Mouse (Mus musculus): ENCODE data around the gene Tatdn3. TPM values are rescaled to one million over a fixed set of nuclear protein-coding genes. Genes with fewer than 3 reads are reported as not detected.

Gene Tatdn3
- polyA plus RNA-seq, 1 experiment from 2014 or later: 14.7 TPM

- Histone ChIP-seq H3K9me3 (0 out of 2 replicates have a peak, but pooled peaks cover 4% of the 10 kb centered on the region), H3K27me3 (no peaks in the 10 kb centered on the region), H3K4me1 (no peaks in the 10 kb centered on the region), H3K9ac (no peak overlapping the region), H3K4me2 (no peak overlapping the region), H3K36me3 (no peaks in the 10 kb centered on the region), H3K27ac (no peak overlapping the region), H3K4me3 (no peak overlapping the region)
- ATAC-seq (ENCODE audit: borderline replicate concordance, extremely low read depth, low FRiP score, low TSS enrichment): no peak
- WGBS: 63% methylated on average over 6 of the region's 6 CpGs
These were observed 66.3 kb downstream of the Tatdn3 start for GRCm38 (mm10) chr1:190996346-190996877.

Other genes starting within 250 kb of the Tatdn3 start
- gene Rps6kc1, start 151.2 kb downstream of the Tatdn3 start, polyA plus RNA-seq (2015; fragmentation: Nextera tagmentation; extraction: Ambion mirVana): 14.2 and 15.8 TPM in 2 replicates
- gene Angel2, start 137.8 kb downstream of the Tatdn3 start, polyA plus RNA-seq (2015; fragmentation: Nextera tagmentation; extraction: Ambion mirVana): 40.4 and 42.8 TPM in 2 replicates
- 23.2 and 24.5 TPM in 2 replicates for gene Vash2, start 83.6 kb downstream of the Tatdn3 start, polyA plus RNA-seq (2015; fragmentation: Nextera tagmentation; extraction: Ambion mirVana)
- gene Flvcr1, start 36.8 kb downstream of the Tatdn3 start, polyA plus RNA-seq (2015; fragmentation: Nextera tagmentation; extraction: Ambion mirVana): 6.0 and 6.1 TPM in 2 replicates
- not detected in 2 replicates for gene Spata45, start 26.3 kb downstream of the Tatdn3 start, polyA plus RNA-seq (2015; fragmentation: Nextera tagmentation; extraction: Ambion mirVana)
- 28.5 and 29.4 TPM in 2 replicates for gene Nsl1, start 80 bp upstream of the Tatdn3 start, polyA plus RNA-seq (2015; fragmentation: Nextera tagmentation; extraction: Ambion mirVana)
- gene Batf3, start 34.9 kb upstream of the Tatdn3 start, polyA plus RNA-seq (2015; fragmentation: Nextera tagmentation; extraction: Ambion mirVana): 9.3 and 11.4 TPM in 2 replicates
- gene Fam71a, start 101.9 kb upstream of the Tatdn3 start, polyA plus RNA-seq (2015; fragmentation: Nextera tagmentation; extraction: Ambion mirVana): not detected in 2 replicates
- gene Atf3, start 155.1 kb upstream of the Tatdn3 start, polyA plus RNA-seq (2015; fragmentation: Nextera tagmentation; extraction: Ambion mirVana): 4.1 and 4.3 TPM in 2 replicates